Mouse (Mus musculus) lung, adult 2 months (tissue): Measurements from ENCODE around the gene Ticrr.

Source experiments
- CTCF ChIP-seq: fragments of 200-500 bp; IDR thresholded peaks from 2 replicates; pipeline ENCODE4 v1.5.1; 2011; ENCODE audit warnings: mild to moderate bottlenecking, low read length, control low read depth; ENCODE audit not compliant: insufficient read depth
- POLR2A ChIP-seq: fragments of 200-500 bp; IDR thresholded peaks from 2 replicates; pipeline ENCODE4 v1.6.1; 2011; ENCODE audit warnings: low read depth, mild to moderate bottlenecking, control low read depth, low read length, borderline replicate concordance; ENCODE audit errors: extremely low read depth

- TF ChIP-seq CTCF = peak; percentile 67
- TF ChIP-seq POLR2A = no peak
Observed at GRCm38 (mm10) chr7:79649005-79649404, 11.0 kb upstream of the Ticrr start.
